Mouse (Mus musculus) kidney, postnatal 0 days (tissue): ENCODE measurements around the gene AV320801. TPM values are rescaled to one million over a fixed set of nuclear protein-coding genes. Genes with fewer than 3 reads are reported as not detected.
"Not testable (repeated sequence)": the region's sequence is repeated elsewhere in the genome, so short reads cannot be mapped to it uniquely, and the experiment has no call there.

ENCODE experiments used
- ATAC-seq: fragments of 200-750 bp; cut with Nextera tagmentation; replicated peaks from 2 replicates; pipeline ENCODE4 v1.8.0; 2017; ENCODE audit warnings: low read depth, moderate number of reproducible peaks, moderate TSS enrichment, moderate library complexity; ENCODE audit not compliant: low FRiP score
- DNase-seq: peaks from one replicate; pipeline ENCODE4 v3.0.0-alpha.2; 2016; ENCODE audit warnings: low spot score
- H3K27ac ChIP-seq: fragments of 300-500 bp; sonication (generic); 2 replicates; pipeline ENCODE4 v1.5.1; 2014; ENCODE audit warnings: mild to moderate bottlenecking
- H3K27me3 ChIP-seq: fragments of 300-500 bp; sonication (generic); 2 replicates; pipeline ENCODE4 v1.6.1; 2014; ENCODE audit warnings: low read length, mixed read lengths; ENCODE audit not compliant: insufficient read depth
- H3K36me3 ChIP-seq: fragments of 300-500 bp; sonication (generic); 2 replicates; pipeline ENCODE4 v1.6.1; 2014; ENCODE audit warnings: low read length, mixed read lengths; ENCODE audit not compliant: insufficient read depth
- H3K4me1 ChIP-seq: fragments of 300-500 bp; sonication (generic); replicated peaks from 2 replicates; pipeline ENCODE4 v1.6.1; 2014; ENCODE audit warnings: antibody characterized with exemption, low read length, mixed read lengths; ENCODE audit not compliant: insufficient read depth
- H3K4me2 ChIP-seq: fragments of 300-500 bp; sonication (generic); 2 replicates; pipeline ENCODE4 v1.6.1; 2014; ENCODE audit warnings: mild to moderate bottlenecking, low read length, moderate library complexity, mixed read lengths
- H3K4me3 ChIP-seq: fragments of 300-500 bp; sonication (generic); replicated peaks from 2 replicates; pipeline ENCODE4 v1.5.1; 2014; ENCODE audit warnings: low read depth, low read length
- H3K9ac ChIP-seq: fragments of 300-500 bp; sonication (generic); 2 replicates; pipeline ENCODE4 v1.6.1; 2014; ENCODE audit warnings: low read depth, low read length
- H3K9me3 ChIP-seq: fragments of 300-500 bp; sonication (generic); replicated peaks from 2 replicates; pipeline ENCODE4 v1.6.1; 2016; ENCODE audit warnings: low read length, inconsistent platforms, mixed read lengths
- WGBS: fragments of 180-500 bp; shearing (Covaris S2); extraction: QIAGEN DNeasy Blood & Tissue Kit; methylation state at CpG from one replicate; pipeline ENCODE4 v1.1.7; 2014; 5-methylcytosine and 5-hydroxymethylcytosine counted together
- polyA plus RNA-seq: library from polyadenylated mRNA; unstranded; fragments of >200 nt; fragmentation: Nextera tagmentation; extraction: Ambion mirVana; gene quantifications from 2 replicates; pipeline ENCODE4 v1.2.1, GENCODE M21; 2015

The AV320801 gene
- polyA plus RNA-seq: not detected in 2 replicates

DNA sequence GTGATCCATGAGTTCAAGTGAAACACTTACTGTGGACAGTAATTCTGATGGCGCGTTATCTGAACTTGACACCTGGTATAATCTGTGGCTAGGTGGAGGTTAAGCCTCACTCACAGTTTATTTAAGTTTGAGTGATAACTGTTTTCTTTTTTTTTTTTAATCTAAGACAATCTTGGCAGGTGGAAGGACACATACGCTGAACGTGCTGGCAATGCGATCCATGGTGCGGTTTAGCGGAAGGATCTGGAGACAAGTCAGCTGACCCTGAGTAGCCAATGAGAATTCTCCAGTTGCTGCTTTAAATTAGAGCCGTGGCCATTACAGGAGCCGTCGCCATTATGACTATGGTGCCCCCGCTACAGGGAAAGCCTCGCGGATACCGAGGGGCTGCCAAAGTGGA lies at the start of gene AV320801:
Gene AV320801, plus strand, starts transcription at position 301 of the 400 bp plus-strand sequence.
- H3K9ac ChIP-seq, H3K36me3 ChIP-seq, H3K4me2 ChIP-seq, H3K27me3 ChIP-seq, H3K9me3 ChIP-seq, ATAC-seq, H3K27ac ChIP-seq, DNase-seq, H3K4me1 ChIP-seq, H3K4me3 ChIP-seq: not testable (repeated sequence)
- WGBS: 100% methylated on average over 5 of the region's 14 CpGs

GRCm38 (mm10) chrX:135464160-135464559 lies 30.2 kb upstream of the AV320801 start:
- not testable (repeated sequence) for H3K9me3 ChIP-seq, H3K4me1 ChIP-seq, H3K4me2 ChIP-seq, H3K27ac ChIP-seq, H3K27me3 ChIP-seq, H3K4me3 ChIP-seq, DNase-seq, H3K9ac ChIP-seq, ATAC-seq, H3K36me3 ChIP-seq
- WGBS: no CpG with 5 or more reads among the region's 3 CpGs

DNA sequence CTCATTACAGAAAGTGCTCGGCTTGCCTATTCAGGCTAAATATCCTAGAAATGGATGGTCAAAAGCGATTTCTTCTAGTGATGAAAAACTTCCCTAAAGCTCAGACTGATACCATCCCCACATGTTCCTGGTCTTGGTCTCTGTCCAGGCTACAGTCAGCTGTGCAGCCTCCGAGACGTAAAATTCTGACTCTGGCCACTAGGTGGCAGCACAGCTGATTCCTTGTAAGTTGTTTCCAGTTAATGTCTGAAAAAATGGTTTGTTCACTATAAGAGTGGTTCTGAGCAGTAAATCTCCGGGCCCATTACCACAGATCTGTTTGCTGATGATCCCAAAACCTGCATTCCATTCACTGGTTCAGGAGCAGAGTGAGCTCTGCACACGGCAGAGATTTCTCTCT lies 12.5 kb upstream of the AV320801 start:
- not testable (repeated sequence) for H3K4me1 ChIP-seq, H3K27me3 ChIP-seq, H3K36me3 ChIP-seq, H3K4me2 ChIP-seq, DNase-seq, H3K9me3 ChIP-seq, H3K27ac ChIP-seq, H3K9ac ChIP-seq, H3K4me3 ChIP-seq, ATAC-seq
- WGBS: no CpG with 5 or more reads among the region's 6 CpGs

GRCm38 (mm10) chrX:135483183-135483582 lies 11.2 kb upstream of the AV320801 start:
- not testable (repeated sequence) for H3K27me3 ChIP-seq, ATAC-seq, H3K27ac ChIP-seq, H3K9ac ChIP-seq, DNase-seq, H3K4me2 ChIP-seq, H3K9me3 ChIP-seq, H3K4me3 ChIP-seq, H3K36me3 ChIP-seq, H3K4me1 ChIP-seq
- no CpG with 5 or more reads among the region's 3 CpGs for WGBS

Other genes with a start within 250 kb of the AV320801 start
- not detected in 2 replicates for gene Pramel3, start 192.3 kb upstream of the AV320801 start, polyA plus RNA-seq
- gene Gm5128, start 121.3 kb upstream of the AV320801 start, polyA plus RNA-seq: not detected in 2 replicates
- not detected in 2 replicates for gene Gm7903, start 60.8 kb upstream of the AV320801 start, polyA plus RNA-seq
- gene Nxf7, start 104.2 kb downstream of the AV320801 start, polyA plus RNA-seq: not detected in 2 replicates
- gene Prame, start 133.1 kb downstream of the AV320801 start, polyA plus RNA-seq: not detected in 2 replicates
- 0.08 TPM in 1 of 2 replicates, not detected in the other for gene Tcp11x2, start 199.2 kb downstream of the AV320801 start, polyA plus RNA-seq
- not detected in 2 replicates for gene Tmsb15a, start 230.7 kb downstream of the AV320801 start, polyA plus RNA-seq
- gene Armcx5, start 248.1 kb downstream of the AV320801 start, polyA plus RNA-seq: 9.3 and 9.6 TPM in 2 replicates
- gene Gprasp1, start 248.1 kb downstream of the AV320801 start, polyA plus RNA-seq: 28.0 and 29.8 TPM in 2 replicates